Mouse (Mus musculus): Measurements from ENCODE around the gene Ralb. TPM values are rescaled to one million over a fixed set of nuclear protein-coding genes. Genes with fewer than 3 reads are reported as not detected.

Gene Ralb
- total and polyA plus RNA-seq, 2 experiments from 2014 or later: 41.9 to 63.2 TPM

DNA sequence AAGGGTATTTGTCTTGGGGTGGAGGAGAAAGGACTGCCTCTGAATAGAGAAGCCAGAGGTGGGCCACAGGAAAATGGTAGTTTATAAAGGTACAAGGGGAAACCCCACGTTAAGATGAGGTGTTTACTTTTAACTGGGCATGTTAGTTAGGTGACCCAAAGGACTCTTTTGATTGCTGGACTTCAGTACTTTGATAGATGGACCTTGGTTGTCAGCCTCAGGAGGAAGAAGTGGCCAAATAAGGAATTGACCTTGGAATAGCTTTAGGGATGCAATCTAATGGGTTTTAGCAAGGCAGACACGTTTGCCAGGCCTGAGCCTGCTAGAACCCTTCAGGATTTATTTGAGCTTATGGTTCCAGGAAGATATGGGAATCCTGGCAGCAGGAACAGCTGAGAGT is 34.7 kb upstream of the Ralb start:
- no peaks in the 10 kb centered on the region for H3K27me3 ChIP-seq (ENCODE audit: insufficient read depth, low read length)
- DNase-seq (ENCODE audit: low spot score) (no peak), ATAC-seq (ENCODE audit: low FRiP score) (no peak)
- H3K4me3 ChIP-seq (ENCODE audit: low read depth, low read length): no peak overlapping the region
- TF ChIP-seq CTCF (IDR thresholded peaks at IDR 0.05): no peak
- no peaks in the 10 kb centered on the region for H3K4me1 ChIP-seq (ENCODE audit: insufficient read depth, low read length)
- H3K9me3 ChIP-seq (ENCODE audit: low read length): no peaks in the 10 kb centered on the region
- H3K9ac ChIP-seq (replicated peaks; ENCODE audit: low read length, poor library complexity, severe bottlenecking): no peak overlapping the region
- 80% methylated on average over 2 of the region's 2 CpGs for WGBS
- H3K27ac ChIP-seq (ENCODE audit: low read depth, low read length): no peak overlapping the region
- H3K36me3 ChIP-seq (ENCODE audit: insufficient read depth, low read length): no peaks in the 10 kb centered on the region
- no peak overlapping the region for H3K4me2 ChIP-seq (ENCODE audit: low read depth, low read length, poor library complexity, severe bottlenecking)

DNA sequence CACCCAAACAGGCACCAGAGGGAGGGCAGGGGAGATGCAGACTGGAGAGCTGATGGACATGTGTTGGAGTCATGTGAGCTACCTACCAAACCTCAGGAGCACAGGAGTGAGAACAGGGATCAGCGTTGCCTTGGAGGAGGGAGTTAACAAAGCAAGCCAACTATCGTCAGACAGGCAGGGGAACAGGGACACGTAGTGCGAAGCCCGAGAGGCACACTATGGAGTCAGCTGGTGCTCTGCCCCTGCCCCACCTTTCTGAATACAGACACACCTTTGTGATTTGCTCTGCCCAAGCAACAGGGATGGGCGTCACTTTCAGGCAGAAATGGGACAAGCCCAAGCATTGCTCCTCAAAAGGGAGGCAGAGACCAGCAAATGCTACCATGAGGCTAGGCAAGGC is 33.1 kb upstream of the Ralb start:
- TF ChIP-seq CTCF (IDR thresholded peaks at IDR 0.05): no peak
- H3K4me2 ChIP-seq (ENCODE audit: low read depth, low read length, poor library complexity, severe bottlenecking): no peak overlapping the region
- 91% methylated on average over 6 of the region's 6 CpGs for WGBS
- H3K9me3 ChIP-seq (ENCODE audit: low read length): no peaks in the 10 kb centered on the region
- DNase-seq (ENCODE audit: low spot score) (no peak), ATAC-seq (ENCODE audit: low FRiP score) (no peak)
- no peaks in the 10 kb centered on the region for H3K4me1 ChIP-seq (ENCODE audit: insufficient read depth, low read length)
- no peaks in the 10 kb centered on the region for H3K36me3 ChIP-seq (ENCODE audit: insufficient read depth, low read length)
- H3K9ac ChIP-seq (replicated peaks; ENCODE audit: low read length, poor library complexity, severe bottlenecking): no peak overlapping the region
- no peak overlapping the region for H3K27ac ChIP-seq (ENCODE audit: low read depth, low read length)
- H3K27me3 ChIP-seq (ENCODE audit: insufficient read depth, low read length): no peaks in the 10 kb centered on the region
- no peak overlapping the region for H3K4me3 ChIP-seq (ENCODE audit: low read depth, low read length)

DNA sequence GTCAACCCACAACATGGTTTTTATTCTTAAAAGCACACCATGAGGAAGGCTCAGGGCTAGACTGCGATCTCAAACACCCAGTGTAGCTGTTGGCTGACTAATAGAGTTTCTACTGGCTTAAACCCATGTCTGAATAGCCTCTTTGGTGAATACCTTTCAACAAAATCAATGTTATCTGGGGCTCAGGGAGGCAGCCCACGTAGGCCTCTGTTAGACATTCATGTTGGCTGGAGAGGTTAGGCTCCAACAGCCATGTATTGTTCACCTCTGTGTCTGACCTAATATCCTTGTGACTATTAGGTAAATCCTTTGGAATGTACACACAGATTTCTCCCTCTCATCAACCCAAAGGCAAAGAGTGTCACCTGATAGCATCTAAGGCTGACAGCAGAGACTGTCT is 31.5 kb upstream of the Ralb start:
- Histone ChIP-seq H3K9me3 (ENCODE audit: low read length) (no peaks in the 10 kb centered on the region), H3K36me3 (ENCODE audit: insufficient read depth, low read length) (no peaks in the 10 kb centered on the region), H3K4me1 (ENCODE audit: insufficient read depth, low read length) (no peaks in the 10 kb centered on the region), H3K9ac (replicated peaks; ENCODE audit: low read length, poor library complexity, severe bottlenecking) (no peak overlapping the region), H3K4me3 (ENCODE audit: low read depth, low read length) (no peak overlapping the region), H3K27ac (ENCODE audit: low read depth, low read length) (no peak overlapping the region), H3K27me3 (ENCODE audit: insufficient read depth, low read length) (no peaks in the 10 kb centered on the region), H3K4me2 (ENCODE audit: low read depth, low read length, poor library complexity, severe bottlenecking) (no peak overlapping the region)
- ATAC-seq (ENCODE audit: low FRiP score) (no peak), DNase-seq (ENCODE audit: low spot score) (no peak)
- 90% methylated on average over 2 of the region's 2 CpGs for WGBS
- TF ChIP-seq CTCF (IDR thresholded peaks at IDR 0.05): no peak

DNA sequence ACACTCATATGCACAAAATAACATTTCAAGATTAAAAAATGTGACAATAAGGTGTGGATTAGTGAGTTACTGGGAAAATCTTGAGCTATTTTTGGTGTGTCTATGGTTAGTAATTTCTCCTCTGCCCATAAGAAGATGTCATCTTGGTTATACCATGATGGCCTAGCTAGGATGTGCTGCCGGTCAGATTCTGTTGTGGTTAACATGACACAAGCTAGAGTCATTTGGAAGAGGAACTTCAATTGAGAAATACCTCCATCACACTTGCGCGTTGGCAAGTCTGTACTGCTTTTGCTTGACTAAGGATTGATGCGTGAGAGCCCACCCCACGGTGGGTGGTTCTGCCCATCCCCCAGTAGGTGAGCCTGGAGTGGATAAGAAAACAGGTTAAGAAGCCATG is 29.7 kb upstream of the Ralb start:
- no peak overlapping the region for H3K27ac ChIP-seq (ENCODE audit: low read depth, low read length)
- TF ChIP-seq CTCF (IDR thresholded peaks at IDR 0.05): no peak
- H3K4me3 ChIP-seq (ENCODE audit: low read depth, low read length): no peak overlapping the region
- H3K4me2 ChIP-seq (ENCODE audit: low read depth, low read length, poor library complexity, severe bottlenecking): no peak overlapping the region
- H3K4me1 ChIP-seq (ENCODE audit: insufficient read depth, low read length): no peaks in the 10 kb centered on the region
- 97% methylated on average over 5 of the region's 5 CpGs for WGBS
- DNase-seq (ENCODE audit: low spot score) (no peak), ATAC-seq (ENCODE audit: low FRiP score) (no peak)
- H3K36me3 ChIP-seq (ENCODE audit: insufficient read depth, low read length): no peaks in the 10 kb centered on the region; the same call in 1 of the 2 replicates
- H3K9me3 ChIP-seq (ENCODE audit: low read length): no peaks in the 10 kb centered on the region
- H3K27me3 ChIP-seq (ENCODE audit: insufficient read depth, low read length): no peaks in the 10 kb centered on the region
- H3K9ac ChIP-seq (replicated peaks; ENCODE audit: low read length, poor library complexity, severe bottlenecking): no peak overlapping the region

- 80% methylated on average over 18 of the region's 18 CpGs for WGBS
- no peak overlapping the region for H3K4me2 ChIP-seq (ENCODE audit: low read depth, low read length, poor library complexity, severe bottlenecking)
- DNase-seq (ENCODE audit: low spot score) (peak; percentile 60), ATAC-seq (ENCODE audit: low FRiP score) (peak; percentile 36; the same call in 1 of the 2 replicates)
- peaks cover 9% of the 10 kb centered on the region; the same call in 1 of the 2 replicates for H3K36me3 ChIP-seq (ENCODE audit: insufficient read depth, low read length)
- no peaks in the 10 kb centered on the region for H3K4me1 ChIP-seq (ENCODE audit: insufficient read depth, low read length)
- no peak overlapping the region for H3K9ac ChIP-seq (replicated peaks; ENCODE audit: low read length, poor library complexity, severe bottlenecking)
- no peak overlapping the region for H3K4me3 ChIP-seq (ENCODE audit: low read depth, low read length)
- TF ChIP-seq CTCF (IDR thresholded peaks at IDR 0.05): no peak
- H3K9me3 ChIP-seq (ENCODE audit: low read length): no peaks in the 10 kb centered on the region
- no peaks in the 10 kb centered on the region for H3K27me3 ChIP-seq (ENCODE audit: insufficient read depth, low read length)
- H3K27ac ChIP-seq (ENCODE audit: low read depth, low read length): no peak overlapping the region
Observed at GRCm38 (mm10) chr1:119533093-119533805, 28.7 kb upstream of the Ralb start.

DNA sequence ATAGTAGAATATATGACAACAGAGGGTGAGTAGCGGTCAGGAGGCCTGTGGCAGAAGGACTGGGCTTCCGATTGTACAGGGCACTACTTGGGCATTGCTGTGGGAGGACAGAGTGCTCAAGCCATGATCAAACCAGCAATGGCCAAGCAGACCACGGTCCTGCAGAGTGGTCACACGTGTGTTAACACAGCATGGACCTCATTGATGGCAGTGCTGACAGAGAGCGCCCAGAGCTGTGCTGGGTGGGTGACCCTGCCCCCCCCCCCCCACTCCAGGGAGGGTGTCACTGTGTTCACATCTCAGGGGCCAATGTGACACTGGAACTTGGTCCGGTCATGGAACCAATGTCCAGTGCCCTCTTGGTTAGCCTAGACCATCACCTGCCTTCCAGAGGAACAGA is 27.6 kb upstream of the Ralb start:
- H3K4me2 ChIP-seq (ENCODE audit: low read depth, low read length, poor library complexity, severe bottlenecking): no peak overlapping the region
- no peak overlapping the region for H3K9ac ChIP-seq (replicated peaks; ENCODE audit: low read length, poor library complexity, severe bottlenecking)
- no peaks in the 10 kb centered on the region for H3K9me3 ChIP-seq (ENCODE audit: low read length)
- no peak overlapping the region for H3K27ac ChIP-seq (ENCODE audit: low read depth, low read length)
- H3K4me1 ChIP-seq (ENCODE audit: insufficient read depth, low read length): no peaks in the 10 kb centered on the region
- no peak for DNase-seq (ENCODE audit: low spot score)
- no peak overlapping the region for H3K4me3 ChIP-seq (ENCODE audit: low read depth, low read length)
- WGBS: 94% methylated on average over 6 of the region's 6 CpGs
- peaks cover 12% of the 10 kb centered on the region; the same call in 1 of the 2 replicates for H3K36me3 ChIP-seq (ENCODE audit: insufficient read depth, low read length)
- no peaks in the 10 kb centered on the region for H3K27me3 ChIP-seq (ENCODE audit: insufficient read depth, low read length)
- no peak for ATAC-seq (ENCODE audit: low FRiP score)
- TF ChIP-seq CTCF (IDR thresholded peaks at IDR 0.05): no peak
